Mouse (Mus musculus): ENCODE measurements around the gene Troap. TPM values are rescaled to one million over a fixed set of nuclear protein-coding genes. Genes with fewer than 3 reads are reported as not detected.

Troap gene
- not detected for polyA plus RNA-seq (2014; fragmentation: Illumina TruSeq; extraction: RNeasy Lipid Tissue Mini Kit (QIAGEN cat#74804); ENCODE audit: low read depth, low replicate concordance)

GRCm38 (mm10) chr15:99074019-99074599 is at the start of gene Troap:
Gene Troap (plus strand): TSS chr15:99074575.

GRCm38 (mm10) chr15:99029619-99030584 is 44.5 kb upstream of the Troap start, which contains the start of gene Tuba1c:
Gene Tuba1c (plus strand): TSS chr15:99029891.

GRCm38 (mm10) chr15:99055040-99055439 is 19.3 kb upstream of the Troap start, which contains the start of gene Prph:
Gene Prph (plus strand): TSS chr15:99055174.

GRCm38 (mm10) chr15:99087253-99088075 is 13.1 kb downstream of the Troap start, which contains the start of gene C1ql4:
Gene C1ql4 (minus strand): TSS chr15:99087817.

GRCm38 (mm10) chr15:99092870-99093269 is 18.5 kb downstream of the Troap start, which contains the start of gene Dnajc22:
Gene Dnajc22 (plus strand): TSS chr15:99093170.

GRCm38 (mm10) chr15:99125711-99126080 is 51.3 kb downstream of the Troap start, which contains the start of gene Spats2:
Gene Spats2 (plus strand): TSS chr15:99125916.

Other genes starting within 250 kb of the Troap start
- gene Prkag1, start 243.1 kb upstream of the Troap start, polyA plus RNA-seq (2014; fragmentation: Illumina TruSeq; extraction: RNeasy Lipid Tissue Mini Kit (QIAGEN cat#74804); ENCODE audit: low read depth, low replicate concordance) = 69.0 TPM
- 2.3 TPM for gene Kmt2d, start 203.4 kb upstream of the Troap start, polyA plus RNA-seq (2014; fragmentation: Illumina TruSeq; extraction: RNeasy Lipid Tissue Mini Kit (QIAGEN cat#74804); ENCODE audit: low read depth, low replicate concordance)
- gene Rhebl1, start 180.0 kb upstream of the Troap start, polyA plus RNA-seq (2014; fragmentation: Illumina TruSeq; extraction: RNeasy Lipid Tissue Mini Kit (QIAGEN cat#74804); ENCODE audit: low read depth, low replicate concordance) = 1.5 TPM
- 0.47 TPM for gene Dhh, start 176.0 kb upstream of the Troap start, polyA plus RNA-seq (2014; fragmentation: Illumina TruSeq; extraction: RNeasy Lipid Tissue Mini Kit (QIAGEN cat#74804); ENCODE audit: low read depth, low replicate concordance)
- gene Lmbr1l, start 156.3 kb upstream of the Troap start, polyA plus RNA-seq (2014; fragmentation: Illumina TruSeq; extraction: RNeasy Lipid Tissue Mini Kit (QIAGEN cat#74804); ENCODE audit: low read depth, low replicate concordance) = 1.9 TPM
- 54.1 TPM for gene Tuba1b, start 140.0 kb upstream of the Troap start, polyA plus RNA-seq (2014; fragmentation: Illumina TruSeq; extraction: RNeasy Lipid Tissue Mini Kit (QIAGEN cat#74804); ENCODE audit: low read depth, low replicate concordance)
- not detected for gene Gm49450, start 121.0 kb upstream of the Troap start, polyA plus RNA-seq (2014; fragmentation: Illumina TruSeq; extraction: RNeasy Lipid Tissue Mini Kit (QIAGEN cat#74804); ENCODE audit: low read depth, low replicate concordance)
- 44.0 TPM for gene Tuba1a, start 120.9 kb upstream of the Troap start, polyA plus RNA-seq (2014; fragmentation: Illumina TruSeq; extraction: RNeasy Lipid Tissue Mini Kit (QIAGEN cat#74804); ENCODE audit: low read depth, low replicate concordance)
- 23.9 TPM for gene Tuba1c, start 44.7 kb upstream of the Troap start, polyA plus RNA-seq (2014; fragmentation: Illumina TruSeq; extraction: RNeasy Lipid Tissue Mini Kit (QIAGEN cat#74804); ENCODE audit: low read depth, low replicate concordance)
- gene Prph, start 19.4 kb upstream of the Troap start, polyA plus RNA-seq (2014; fragmentation: Illumina TruSeq; extraction: RNeasy Lipid Tissue Mini Kit (QIAGEN cat#74804); ENCODE audit: low read depth, low replicate concordance) = not detected
- gene C1ql4, start 13.2 kb downstream of the Troap start, polyA plus RNA-seq (2014; fragmentation: Illumina TruSeq; extraction: RNeasy Lipid Tissue Mini Kit (QIAGEN cat#74804); ENCODE audit: low read depth, low replicate concordance) = not detected
- gene Dnajc22, start 18.6 kb downstream of the Troap start, polyA plus RNA-seq (2014; fragmentation: Illumina TruSeq; extraction: RNeasy Lipid Tissue Mini Kit (QIAGEN cat#74804); ENCODE audit: low read depth, low replicate concordance) = not detected
- gene Spats2, start 51.3 kb downstream of the Troap start, polyA plus RNA-seq (2014; fragmentation: Illumina TruSeq; extraction: RNeasy Lipid Tissue Mini Kit (QIAGEN cat#74804); ENCODE audit: low read depth, low replicate concordance) = 35.1 TPM
- gene Kcnh3, start 150.3 kb downstream of the Troap start, polyA plus RNA-seq (2014; fragmentation: Illumina TruSeq; extraction: RNeasy Lipid Tissue Mini Kit (QIAGEN cat#74804); ENCODE audit: low read depth, low replicate concordance) = not detected
- gene Mcrs1, start 177.4 kb downstream of the Troap start, polyA plus RNA-seq (2014; fragmentation: Illumina TruSeq; extraction: RNeasy Lipid Tissue Mini Kit (QIAGEN cat#74804); ENCODE audit: low read depth, low replicate concordance) = 1.9 TPM
- 5.6 TPM for gene Prpf40b, start 220.5 kb downstream of the Troap start, polyA plus RNA-seq (2014; fragmentation: Illumina TruSeq; extraction: RNeasy Lipid Tissue Mini Kit (QIAGEN cat#74804); ENCODE audit: low read depth, low replicate concordance)
- gene Fam186b, start 221.3 kb downstream of the Troap start, polyA plus RNA-seq (2014; fragmentation: Illumina TruSeq; extraction: RNeasy Lipid Tissue Mini Kit (QIAGEN cat#74804); ENCODE audit: low read depth, low replicate concordance) = 0.41 TPM

Measured in adrenal gland, adult 10 weeks (tissue).